Mouse (Mus musculus): Measurements from ENCODE around the gene Sds. TPM values are rescaled to one million over a fixed set of nuclear protein-coding genes. Genes with fewer than 3 reads are reported as not detected.

Gene Sds
- total RNA-seq, 2 experiments from 2014 or later: not detected

- ATAC-seq (replicated peaks; ENCODE audit: low FRiP score, poor library complexity, severe bottlenecking): peak; percentile 94
These were observed 34.8 kb downstream of the Sds start, which contains the start of gene Slc8b1 for GRCm38 (mm10) chr5:120510982-120511642. TSS of gene Slc8b1 (plus strand) at chr5:120511168.

GRCm38 (mm10) chr5:120511643-120512220, 35.4 kb downstream of the Sds start:
- ATAC-seq (replicated peaks; ENCODE audit: low FRiP score, poor library complexity, severe bottlenecking): no peak

- ATAC-seq (replicated peaks; ENCODE audit: low FRiP score, poor library complexity, severe bottlenecking): no peak
These were observed 36.7 kb downstream of the Sds start for GRCm38 (mm10) chr5:120512911-120513555.

- ATAC-seq (replicated peaks; ENCODE audit: low FRiP score, poor library complexity, severe bottlenecking): no peak
These were observed 37.8 kb downstream of the Sds start for GRCm38 (mm10) chr5:120514031-120514677.

GRCm38 (mm10) chr5:120514754-120515153, 38.4 kb downstream of the Sds start:
- ATAC-seq (replicated peaks; ENCODE audit: low FRiP score, poor library complexity, severe bottlenecking): no peak

- ATAC-seq (replicated peaks; ENCODE audit: low FRiP score, poor library complexity, severe bottlenecking): no peak
These were observed 39.1 kb downstream of the Sds start for GRCm38 (mm10) chr5:120515451-120515850.

GRCm38 (mm10) chr5:120516221-120516984, 40.1 kb downstream of the Sds start:
- 0 out of 2 replicates have a peak, but pooled peaks have one; percentile 28 for ATAC-seq (replicated peaks; ENCODE audit: low FRiP score, poor library complexity, severe bottlenecking)

- no peak for ATAC-seq (replicated peaks; ENCODE audit: low FRiP score, poor library complexity, severe bottlenecking)
These were observed 41.2 kb downstream of the Sds start for GRCm38 (mm10) chr5:120517552-120517951.

GRCm38 (mm10) chr5:120522649-120523048, 46.3 kb downstream of the Sds start:
- peak; percentile 46; the same call in 1 of the 2 replicates for ATAC-seq (replicated peaks; ENCODE audit: low FRiP score, poor library complexity, severe bottlenecking)

- ATAC-seq (replicated peaks; ENCODE audit: low FRiP score, poor library complexity, severe bottlenecking): peak; percentile 73; the same call in 1 of the 2 replicates
These were observed 48.4 kb downstream of the Sds start for GRCm38 (mm10) chr5:120524736-120525135.

GRCm38 (mm10) chr5:120525737-120526136, 49.4 kb downstream of the Sds start:
- ATAC-seq (replicated peaks; ENCODE audit: low FRiP score, poor library complexity, severe bottlenecking): peak; percentile 44

- ATAC-seq (replicated peaks; ENCODE audit: low FRiP score, poor library complexity, severe bottlenecking): no peak
These were observed 50.0 kb downstream of the Sds start for GRCm38 (mm10) chr5:120526311-120526710.

GRCm38 (mm10) chr5:120527296-120527964, 51.1 kb downstream of the Sds start:
- no peak for ATAC-seq (replicated peaks; ENCODE audit: low FRiP score, poor library complexity, severe bottlenecking)

GRCm38 (mm10) chr5:120531631-120532030, 55.3 kb downstream of the Sds start:
- ATAC-seq (replicated peaks; ENCODE audit: low FRiP score, poor library complexity, severe bottlenecking): no peak

Other genes starting within 250 kb of the Sds start
- not detected in 2 replicates for gene Lhx5, start 44.8 kb upstream of the Sds start, total RNA-seq (2015; ENCODE audit: low replicate concordance)
- not detected in 2 replicates for gene Lhx5, start 44.8 kb upstream of the Sds start, total RNA-seq (2017; ENCODE audit: low replicate concordance)
- 4.2 TPM in 1 of 2 replicates, not detected in the other for gene Sdsl, start 3.7 kb upstream of the Sds start, total RNA-seq (2015; ENCODE audit: low replicate concordance)
- 2.7 and 4.8 TPM in 2 replicates for gene Sdsl, start 3.7 kb upstream of the Sds start, total RNA-seq (2017; ENCODE audit: low replicate concordance)
- 1.1 and 2.1 TPM in 2 replicates for gene Plbd2, start 27.1 kb downstream of the Sds start, total RNA-seq (2015; ENCODE audit: low replicate concordance)
- 2.0 and 3.9 TPM in 2 replicates for gene Plbd2, start 27.1 kb downstream of the Sds start, total RNA-seq (2017; ENCODE audit: low replicate concordance)
- gene Slc8b1, start 34.6 kb downstream of the Sds start, total RNA-seq (2015; ENCODE audit: low replicate concordance): 3.4 and 5.0 TPM in 2 replicates
- gene Slc8b1, start 34.6 kb downstream of the Sds start, total RNA-seq (2017; ENCODE audit: low replicate concordance): 3.0 and 6.7 TPM in 2 replicates
- gene Tpcn1, start 112.1 kb downstream of the Sds start, total RNA-seq (2015; ENCODE audit: low replicate concordance): 107 and 136 TPM in 2 replicates
- gene Tpcn1, start 112.1 kb downstream of the Sds start, total RNA-seq (2017; ENCODE audit: low replicate concordance): 57.0 and 72.9 TPM in 2 replicates
- gene Iqcd, start 112.5 kb downstream of the Sds start, total RNA-seq (2015; ENCODE audit: low replicate concordance): 2.5 TPM in 1 of 2 replicates, not detected in the other
- gene Iqcd, start 112.5 kb downstream of the Sds start, total RNA-seq (2017; ENCODE audit: low replicate concordance): 3.1 and 3.3 TPM in 2 replicates
- gene Rita1, start 136.1 kb downstream of the Sds start, total RNA-seq (2015; ENCODE audit: low replicate concordance): 0.72 TPM in 1 of 2 replicates, not detected in the other
- 3.9 TPM in 1 of 2 replicates, not detected in the other for gene Rita1, start 136.1 kb downstream of the Sds start, total RNA-seq (2017; ENCODE audit: low replicate concordance)
- gene Ddx54, start 136.2 kb downstream of the Sds start, total RNA-seq (2015; ENCODE audit: low replicate concordance): 1.1 and 1.3 TPM in 2 replicates
- 6.4 and 8.1 TPM in 2 replicates for gene Ddx54, start 136.2 kb downstream of the Sds start, total RNA-seq (2017; ENCODE audit: low replicate concordance)
- not detected in 2 replicates for gene Cfap73, start 157.7 kb downstream of the Sds start, total RNA-seq (2015; ENCODE audit: low replicate concordance)
- not detected in 2 replicates for gene Cfap73, start 157.7 kb downstream of the Sds start, total RNA-seq (2017; ENCODE audit: low replicate concordance)
- gene Rasal1, start 172.3 kb downstream of the Sds start, total RNA-seq (2015; ENCODE audit: low replicate concordance): 14.3 TPM in 1 of 2 replicates, not detected in the other
- gene Rasal1, start 172.3 kb downstream of the Sds start, total RNA-seq (2017; ENCODE audit: low replicate concordance): not detected in 2 replicates
- 7.5 TPM in 1 of 2 replicates, not detected in the other for gene Dtx1, start 235.4 kb downstream of the Sds start, total RNA-seq (2015; ENCODE audit: low replicate concordance)
- 0.39 and 0.61 TPM in 2 replicates for gene Dtx1, start 235.4 kb downstream of the Sds start, total RNA-seq (2017; ENCODE audit: low replicate concordance)